Mouse (Mus musculus) erythroblast, adult 5-6 weeks (primary cell): ENCODE data around the gene Camsap3. TPM values are rescaled to one million over a fixed set of nuclear protein-coding genes. Genes with fewer than 3 reads are reported as not detected.
A peak's percentile ranks its signal among the peaks of the same experiment; 100 is the strongest.

Experiments used
- ATAC-seq: replicated peaks from 2 replicates; pipeline ENCODE4 v1.8.0; 2016; ENCODE audit warnings: moderate number of reproducible peaks, mild to moderate bottlenecking, moderate TSS enrichment, inconsistent platforms; ENCODE audit not compliant: poor library complexity, low FRiP score, severe bottlenecking
- total RNA-seq, 2 experiments: library from RNA; stranded (forward) in 1 of 2; stranded (reverse) in 1 of 2; fragments of 150-400 nt in 1 of 2; fragments of 200-764, 138-1000 nt in 1 of 2; gene quantifications; 2 replicates each; pipeline versions ENCODE4 v1.2.3 to v1.2.4; 2015 to 2017; ENCODE audit warnings: low replicate concordance in 2 of 2

The Camsap3 gene
- total RNA-seq, 2 experiments from 2014 or later = not detected

DNA sequence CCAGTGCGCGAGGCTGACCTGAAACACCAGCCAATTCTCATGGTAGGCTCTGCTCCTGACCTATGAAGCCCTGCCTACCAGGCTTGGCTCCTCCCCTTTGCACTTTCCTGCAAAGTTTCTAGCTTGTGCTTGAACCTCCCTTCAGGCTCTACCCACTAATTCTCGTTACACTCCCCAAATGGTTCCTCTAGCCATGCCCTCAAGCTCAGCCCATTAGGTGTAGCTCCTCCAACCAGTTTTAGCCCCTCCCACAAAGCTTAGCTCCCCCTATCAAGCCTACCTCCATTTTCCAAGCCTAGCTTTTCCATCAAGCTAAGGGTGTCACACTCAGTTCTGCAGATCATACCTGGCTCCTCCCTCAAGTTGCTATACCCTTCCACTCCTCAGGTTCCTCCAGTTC lies 11.0 kb downstream of the Camsap3 start:
- ATAC-seq = 0 out of 2 replicates have a peak, but pooled peaks have one; percentile 7

DNA sequence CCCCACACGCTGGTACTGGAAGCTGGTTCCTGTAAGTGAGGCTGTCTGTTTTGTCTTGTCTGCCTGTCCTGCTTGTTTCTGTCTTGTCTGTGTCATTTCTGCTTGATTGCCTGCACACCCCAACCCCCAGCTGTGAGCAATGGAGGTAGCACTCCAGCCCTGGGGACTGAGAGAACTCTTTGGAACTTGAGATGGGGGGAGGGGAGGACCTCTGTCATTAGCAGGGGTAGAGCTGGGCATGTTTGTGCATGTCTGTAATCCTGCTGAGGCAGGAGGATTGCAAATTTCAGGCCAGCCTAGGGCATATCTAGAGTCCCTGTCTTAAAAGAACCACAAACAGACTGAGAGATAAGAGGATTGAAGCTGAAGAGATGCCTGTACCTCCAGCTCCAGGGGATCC lies 12.1 kb downstream of the Camsap3 start:
- ATAC-seq = no peak

DNA sequence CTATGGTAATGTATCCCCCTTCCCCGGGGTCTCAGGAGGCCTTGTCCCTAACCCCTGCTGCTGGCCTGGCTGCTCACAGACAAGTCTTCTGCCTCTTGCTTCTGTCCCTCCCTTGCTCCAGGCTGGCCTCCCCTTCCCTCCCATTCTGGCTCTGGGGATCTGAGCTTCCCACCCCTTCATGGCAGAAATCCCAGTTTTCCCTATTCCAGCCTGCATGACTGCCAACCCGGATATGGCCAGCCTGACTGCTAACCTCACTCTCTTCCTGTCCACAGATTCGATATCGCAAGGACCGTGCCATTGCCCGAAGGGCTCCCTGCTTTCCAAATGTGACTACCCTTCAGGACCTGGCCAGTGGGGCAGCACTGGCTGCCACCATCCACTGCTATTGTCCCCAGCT lies 13.3 kb downstream of the Camsap3 start:
- no peak for ATAC-seq

DNA sequence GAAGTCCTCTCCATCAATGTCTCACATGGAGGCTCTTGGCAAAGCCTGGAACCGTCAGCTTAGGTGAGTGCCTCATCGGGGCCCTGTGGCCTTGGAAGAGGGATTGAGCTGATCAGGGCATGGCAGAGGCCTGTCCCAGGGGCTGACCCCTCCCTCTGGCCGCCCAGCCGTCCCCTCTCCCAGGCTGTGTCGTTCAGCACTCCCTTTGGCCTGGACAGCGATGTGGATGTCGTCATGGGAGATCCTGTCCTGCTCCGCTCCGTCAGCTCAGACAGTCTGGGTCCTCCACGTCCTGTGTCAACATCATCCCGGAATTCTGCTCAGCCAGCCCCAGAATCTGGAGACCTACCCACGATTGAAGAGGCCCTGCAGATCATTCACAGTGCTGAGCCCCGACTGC lies 16.3 kb downstream of the Camsap3 start:
- no peak for ATAC-seq

DNA sequence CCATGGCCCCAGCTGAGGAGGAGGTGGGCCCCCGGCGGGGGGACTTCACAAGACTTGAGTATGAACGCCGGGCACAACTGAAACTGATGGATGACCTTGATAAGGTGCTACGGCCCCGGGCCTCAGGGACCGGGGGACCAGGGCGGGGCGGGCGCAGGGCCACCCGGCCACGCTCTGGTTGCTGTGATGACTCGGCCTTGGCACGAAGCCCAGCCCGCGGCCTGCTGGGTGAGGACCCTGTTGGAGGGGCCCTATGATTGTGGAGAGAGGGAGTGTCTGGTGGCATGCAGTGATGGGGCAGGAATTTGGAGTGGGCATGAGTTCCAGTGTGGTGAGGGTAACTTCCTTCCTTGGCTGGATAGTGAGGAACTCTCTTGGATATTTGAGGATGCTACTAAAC lies 19.5 kb downstream of the Camsap3 start:
- no peak for ATAC-seq

DNA sequence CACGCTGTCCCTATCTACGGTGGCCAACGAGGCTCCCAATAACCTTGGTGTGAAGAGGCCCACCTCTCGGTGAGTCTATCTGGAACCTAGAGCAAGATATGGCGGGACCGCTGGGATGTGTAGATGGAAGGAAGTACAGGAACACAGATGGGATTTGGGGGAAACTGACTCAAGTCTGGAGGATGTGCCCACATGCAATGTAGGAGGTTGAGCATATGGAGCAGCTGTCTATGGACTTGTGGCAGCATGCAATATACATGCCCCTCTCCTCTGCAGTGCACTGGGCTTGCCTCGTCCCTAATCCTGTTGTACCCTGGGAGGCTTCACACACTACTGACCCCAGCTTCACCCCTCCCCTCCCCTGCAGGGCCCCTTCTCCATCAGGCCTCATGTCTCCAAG lies 20.7 kb downstream of the Camsap3 start:
- ATAC-seq = no peak

DNA sequence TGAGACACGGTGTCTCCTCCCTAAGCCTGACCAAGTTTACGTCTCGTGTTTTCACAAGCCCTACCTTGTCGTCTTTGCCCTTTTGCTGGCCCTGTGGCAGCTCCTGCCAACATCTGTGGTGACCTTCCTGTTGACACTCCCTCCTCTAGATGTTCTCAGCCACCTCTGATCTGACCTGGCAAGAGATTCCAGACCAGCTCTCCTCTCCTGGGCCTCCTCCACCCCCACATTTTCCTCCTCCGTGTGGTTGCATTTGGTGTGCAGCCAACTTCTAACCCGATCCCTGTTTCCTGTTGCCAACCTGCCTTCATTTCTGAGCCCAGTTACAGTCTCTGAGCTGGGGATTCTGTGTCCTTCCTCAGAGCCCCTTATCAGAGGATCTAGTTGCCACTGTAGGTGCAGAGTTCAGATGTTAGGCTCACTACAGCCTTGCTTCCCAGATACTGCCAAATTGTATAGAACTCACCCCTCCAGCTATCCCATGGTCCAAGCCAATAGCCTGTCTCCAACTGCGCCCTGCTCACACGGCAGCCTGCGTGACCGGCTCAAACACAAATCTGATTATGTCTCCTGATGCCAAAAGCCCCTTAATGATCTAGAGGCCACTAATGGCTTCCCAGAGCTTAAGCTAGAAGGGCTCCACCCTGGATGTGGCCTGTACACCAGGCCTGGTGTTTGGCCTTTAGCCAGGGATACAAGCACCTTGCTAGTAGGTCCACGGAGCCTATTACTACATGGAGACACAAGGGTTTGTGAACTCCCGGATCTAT lies 22.1 kb downstream of the Camsap3 start:
- no peak for ATAC-seq

DNA sequence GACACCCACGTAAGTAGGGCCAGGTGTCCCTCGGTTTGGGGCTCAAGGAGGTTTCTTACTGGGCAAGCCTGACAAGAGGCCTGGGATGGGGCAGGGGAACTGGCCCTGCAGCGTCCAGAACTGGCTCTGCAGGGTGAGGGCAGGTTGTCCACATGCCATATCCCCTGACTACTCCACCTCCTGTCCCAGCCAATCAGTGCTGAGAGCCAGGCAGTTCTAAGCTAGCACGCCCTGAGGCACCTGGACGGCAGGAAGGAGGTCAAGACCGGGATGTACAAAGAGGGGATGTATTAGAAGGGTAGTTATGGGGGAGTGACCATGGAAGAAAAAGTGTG lies 22.7 kb downstream of the Camsap3 start:
- no peak for ATAC-seq

DNA sequence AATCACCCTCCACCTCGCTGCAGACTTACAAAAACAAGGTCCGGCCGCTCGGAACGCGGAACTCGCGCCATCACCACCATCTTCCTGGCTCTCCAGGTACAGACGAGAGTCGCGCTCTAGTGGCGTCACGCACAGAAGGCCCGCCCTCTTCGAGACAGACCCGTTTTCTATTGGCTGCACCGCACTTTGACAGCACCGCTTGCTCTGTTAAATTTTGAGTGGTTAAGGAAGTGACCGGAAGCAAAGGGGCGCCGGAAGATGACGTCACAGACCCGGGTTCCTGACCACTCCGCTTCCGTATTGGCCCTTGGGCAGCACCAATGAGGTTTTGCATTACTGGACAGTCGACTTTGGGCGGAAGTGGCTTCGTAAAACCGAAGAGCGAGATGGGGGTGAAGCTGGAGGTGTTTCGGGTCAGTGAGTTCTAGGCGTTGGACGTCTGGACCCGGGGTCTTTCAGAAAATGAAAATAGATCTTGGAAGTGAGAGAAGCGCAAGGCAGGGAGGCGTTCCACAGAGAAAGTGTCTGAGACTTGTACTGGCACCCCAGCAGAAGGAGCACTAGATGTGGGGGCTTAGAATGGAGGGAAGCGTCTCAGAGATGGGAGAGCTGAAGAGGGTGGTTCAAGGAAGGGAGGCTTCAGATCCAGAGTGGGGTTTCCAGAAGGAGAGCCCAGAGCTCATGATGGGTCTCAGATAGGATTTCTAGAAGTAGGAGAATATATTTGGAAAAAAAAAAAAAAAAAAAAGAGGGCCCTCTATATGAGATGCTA lies 34.3 kb downstream of the Camsap3 start, which contains the start of the genes Xab2 and Pet100:
Gene Xab2 (minus strand): TSS at position 118 of the 772 bp plus-strand sequence.
Gene Pet100 (plus strand): TSS at position 350 of the 772 bp plus-strand sequence.
- ATAC-seq = peak; percentile 95

DNA sequence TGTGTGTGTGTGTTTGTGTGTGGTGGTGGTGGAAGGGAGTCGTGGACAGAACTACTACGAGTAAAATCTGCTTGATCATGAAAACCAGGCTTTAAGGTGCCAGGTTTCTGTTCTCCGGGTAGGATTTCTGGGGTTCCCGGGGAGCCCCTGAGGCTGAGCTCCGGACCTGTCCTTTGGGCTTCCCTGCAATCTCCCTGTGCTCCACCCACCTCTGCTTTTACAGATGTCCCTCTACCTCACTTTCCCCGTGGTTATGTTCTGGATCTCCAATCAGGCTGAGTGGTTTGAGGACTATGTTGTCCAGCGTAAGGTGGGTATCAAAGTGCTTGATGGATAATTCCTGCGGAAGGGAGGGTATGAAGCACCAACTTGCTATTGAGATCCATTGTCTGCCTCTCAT lies 35.0 kb downstream of the Camsap3 start:
- ATAC-seq = no peak

DNA sequence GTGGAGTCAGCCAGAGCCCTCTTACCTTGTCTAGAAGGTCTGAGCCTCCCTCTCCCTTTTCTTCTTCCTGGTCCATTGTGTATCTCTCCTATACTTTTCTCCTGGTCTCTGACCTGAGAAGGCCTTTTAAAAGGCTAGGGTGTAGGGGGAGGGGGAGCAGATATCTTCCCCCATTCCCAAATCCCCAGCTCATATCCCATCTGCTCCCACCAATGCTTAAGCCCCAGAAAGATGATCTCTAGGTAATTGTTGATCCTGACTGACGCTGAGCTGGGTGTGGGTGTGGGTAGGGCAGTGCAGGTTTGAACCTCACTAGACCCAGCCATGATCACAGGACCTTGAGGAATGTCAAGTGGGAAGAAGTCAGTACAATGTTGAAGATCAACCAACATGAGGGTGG lies 38.4 kb downstream of the Camsap3 start, which contains the start of gene Pcp2:
Gene Pcp2 (minus strand): TSS at position 101 of the 400 bp plus-strand sequence.
- no peak for ATAC-seq

DNA sequence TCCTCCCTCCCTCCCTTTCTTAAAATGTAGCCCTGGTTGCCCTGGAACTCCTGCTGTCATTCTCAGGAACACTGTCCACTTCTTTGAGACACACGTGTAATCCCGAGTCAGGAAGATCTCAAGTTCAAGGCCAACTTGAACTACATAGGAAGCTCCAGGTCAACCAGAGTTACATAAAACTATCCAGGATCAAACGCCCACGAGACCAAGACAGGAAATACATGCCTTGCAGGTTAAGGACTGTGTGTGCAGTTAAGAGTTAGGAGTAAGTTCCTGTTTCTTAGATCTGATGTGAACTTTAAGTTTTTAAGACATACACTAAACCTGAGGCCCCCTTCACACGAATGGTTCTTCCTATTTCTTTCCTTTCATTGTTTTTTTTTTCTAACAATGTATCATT lies 39.9 kb downstream of the Camsap3 start:
- ATAC-seq = no peak

DNA sequence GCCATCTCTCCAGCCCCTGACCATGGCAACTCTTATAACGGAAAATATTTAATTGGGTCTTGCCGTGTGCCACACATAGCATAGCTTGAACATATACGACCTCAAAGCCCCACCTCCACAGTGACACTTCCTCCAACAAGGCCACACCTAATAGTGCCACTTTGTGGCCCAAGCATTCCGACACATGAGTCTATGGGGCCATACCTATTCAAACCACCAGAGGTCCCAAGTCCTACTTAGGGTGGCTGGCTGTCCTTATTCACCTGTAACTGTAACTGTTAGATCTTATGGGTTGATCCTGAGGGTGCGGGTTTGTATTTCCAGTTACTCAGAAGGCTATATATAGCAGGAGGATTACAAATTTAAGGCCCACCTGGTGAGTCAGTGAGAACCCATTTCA lies 40.9 kb downstream of the Camsap3 start:
- no peak for ATAC-seq

DNA sequence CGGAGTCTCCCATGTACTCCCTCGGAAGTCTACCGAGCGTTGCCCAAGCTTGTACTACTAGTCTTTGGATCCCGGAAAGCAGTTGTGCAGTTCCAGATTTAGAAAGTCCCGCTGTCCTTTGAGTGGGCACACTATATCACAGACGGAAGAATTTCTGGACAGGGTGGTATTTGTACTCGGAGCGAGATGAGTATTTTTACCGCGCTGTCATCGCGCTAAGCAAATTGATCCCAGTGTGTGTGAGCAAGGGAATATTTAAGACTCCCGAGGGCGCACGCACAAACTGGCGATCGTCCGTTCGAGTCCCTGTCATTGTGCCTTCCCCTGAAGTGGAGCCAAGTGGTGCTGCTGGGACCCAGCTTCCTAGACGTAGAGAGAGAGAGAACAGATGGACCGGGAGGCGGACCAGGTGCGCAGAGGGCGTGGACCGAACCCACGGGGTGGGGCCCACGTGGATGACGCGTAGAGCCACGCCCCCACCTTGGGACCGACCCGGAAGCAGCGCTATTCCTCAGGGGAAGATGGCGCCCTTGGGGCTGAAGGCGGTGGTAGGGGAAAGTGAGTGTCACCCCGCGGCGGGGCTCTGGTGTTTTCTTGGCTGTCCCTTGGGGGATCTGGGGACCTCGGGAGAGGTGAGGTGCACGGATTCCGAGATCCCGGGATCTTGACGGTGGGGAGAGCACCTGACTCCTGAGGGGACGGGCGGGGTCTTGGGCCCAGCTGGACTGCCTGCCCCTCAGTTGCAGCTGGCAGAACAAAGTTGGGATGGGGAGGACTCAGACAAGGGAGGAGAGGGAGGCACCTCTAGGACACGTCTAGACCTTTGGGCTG lies 43.8 kb downstream of the Camsap3 start, which contains the start of gene Stxbp2:
Gene Stxbp2 (plus strand): TSS at position 309 of the 831 bp plus-strand sequence.
- ATAC-seq = peak; percentile 97

DNA sequence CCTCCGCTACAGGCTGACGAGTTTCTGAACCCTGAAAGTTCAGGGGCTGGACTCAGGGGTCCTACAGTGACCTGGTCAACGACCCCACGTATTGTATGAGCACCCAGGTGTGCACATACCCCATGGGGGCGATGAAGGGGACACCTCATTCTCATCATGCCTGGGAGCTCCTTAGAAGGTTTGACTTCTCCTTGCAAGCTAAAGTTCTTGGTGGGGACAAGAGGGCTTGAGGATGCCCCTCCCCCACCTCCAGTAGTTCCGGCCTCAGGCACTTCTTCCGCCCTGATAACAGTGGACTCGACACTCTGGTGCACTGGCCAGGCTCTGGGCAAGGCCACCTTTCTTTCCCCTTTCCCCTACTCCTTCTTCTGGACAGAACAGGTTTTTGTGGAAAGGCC lies 44.4 kb downstream of the Camsap3 start:
- peak; percentile 13 for ATAC-seq

DNA sequence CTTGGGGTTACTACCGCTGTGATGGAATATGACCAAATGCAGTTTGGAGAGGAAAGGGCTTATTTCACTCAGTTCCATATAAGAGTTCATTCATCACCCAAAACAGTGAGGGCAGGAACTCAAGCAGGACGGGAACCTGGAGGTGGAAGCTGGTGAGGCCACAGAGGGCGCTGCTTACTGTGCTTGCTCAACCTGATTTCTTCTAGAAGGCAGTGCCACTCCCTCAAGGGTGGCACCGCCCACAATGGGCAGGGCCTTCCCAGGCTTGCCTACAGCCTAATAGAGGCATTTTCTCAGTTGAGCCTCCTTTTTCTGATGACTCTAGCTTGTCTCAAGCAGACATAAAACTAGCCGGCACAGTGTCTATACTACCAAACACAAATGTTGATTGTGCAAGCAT lies 58.7 kb downstream of the Camsap3 start:
- ATAC-seq = peak; percentile 81

DNA sequence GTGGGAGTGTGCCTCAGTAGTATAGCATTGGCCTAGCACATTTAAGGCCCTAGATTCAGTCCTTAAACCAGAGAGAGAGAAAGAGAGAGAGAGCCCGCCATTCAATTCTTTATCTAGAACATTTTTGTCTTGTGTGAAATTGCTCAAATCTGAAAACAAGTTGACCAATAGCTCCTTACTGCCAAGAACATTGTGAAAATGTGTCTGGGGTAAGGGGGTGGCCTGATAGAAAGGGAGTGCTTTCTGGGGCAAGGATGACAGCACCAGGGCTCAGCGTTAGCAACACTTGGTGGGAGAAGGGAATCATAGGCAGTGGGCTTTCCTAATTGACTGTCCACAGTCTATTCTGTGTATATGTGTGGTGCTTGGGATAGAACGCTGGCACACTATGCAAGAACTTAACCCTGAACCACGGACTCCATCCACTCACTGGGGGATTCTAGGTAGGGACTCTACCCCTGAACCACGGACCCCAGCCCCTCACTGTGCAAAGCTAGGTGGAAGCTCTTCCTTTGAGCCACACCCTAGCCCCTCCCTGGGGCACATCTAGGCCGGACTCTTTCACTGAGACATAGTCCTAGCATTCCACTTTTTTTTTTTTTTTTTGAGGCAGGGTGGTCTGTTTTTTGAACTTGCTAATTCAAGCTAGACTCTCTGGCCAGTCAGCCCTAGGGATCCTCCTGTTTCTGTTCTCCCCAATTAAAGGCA lies 59.9 kb downstream of the Camsap3 start:
- no peak for ATAC-seq

DNA sequence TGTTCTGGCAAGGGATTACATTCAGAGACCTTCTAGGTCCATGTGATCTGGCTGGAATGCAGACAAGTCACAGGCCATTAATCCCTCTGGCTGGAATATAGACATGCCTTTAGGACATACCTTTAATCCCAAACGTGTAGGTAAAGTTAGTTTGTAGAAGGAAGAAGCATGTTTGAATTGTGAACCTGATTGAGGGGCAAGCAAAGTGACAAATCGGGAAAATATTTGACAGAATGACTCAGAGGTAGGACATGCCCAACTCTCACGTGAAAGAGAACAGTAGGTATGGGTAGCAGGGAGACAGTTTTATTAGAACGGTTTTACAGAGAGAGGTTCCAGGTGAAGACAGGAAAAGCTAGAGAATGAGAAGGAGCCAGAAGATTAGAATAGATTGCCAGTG lies 60.5 kb downstream of the Camsap3 start:
- no peak for ATAC-seq

DNA sequence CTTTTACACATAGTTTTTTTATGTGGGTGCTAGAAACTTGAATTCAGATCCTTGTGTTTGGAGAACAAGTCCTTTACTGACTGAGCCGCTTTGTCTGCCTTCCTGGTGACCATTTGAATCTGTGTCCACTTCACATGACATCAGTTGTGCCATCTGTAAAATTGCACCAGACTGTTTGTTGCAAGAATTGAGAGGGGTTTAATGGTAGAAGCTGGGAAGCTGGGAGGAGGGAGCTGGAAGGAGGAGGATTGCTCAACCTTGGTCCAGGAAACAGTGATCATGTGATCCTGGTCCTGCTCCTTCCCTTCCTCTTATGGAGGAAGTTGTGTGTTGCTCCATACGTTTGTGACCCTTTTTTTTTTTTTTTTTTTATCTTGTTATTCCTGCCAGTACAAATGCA lies 61.2 kb downstream of the Camsap3 start:
- ATAC-seq = no peak

DNA sequence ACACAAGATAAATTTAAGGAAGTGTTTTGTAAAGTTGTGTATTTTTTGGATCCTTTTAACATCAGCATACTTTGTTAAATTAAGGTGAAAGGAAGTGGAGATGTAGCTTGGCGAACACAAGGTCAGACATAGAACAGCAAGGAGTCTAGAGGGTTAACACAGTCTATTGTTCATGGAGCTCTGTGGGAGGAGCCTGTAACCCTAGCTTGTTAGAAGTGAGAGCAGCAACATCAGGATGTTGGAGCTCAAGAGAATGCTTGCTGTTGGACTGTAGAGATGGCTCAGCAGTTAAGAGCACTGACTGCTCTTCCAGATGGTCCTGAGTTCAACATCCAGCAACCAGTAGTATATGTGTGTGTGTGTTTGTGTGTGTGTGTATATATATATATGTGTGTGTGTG lies 61.9 kb downstream of the Camsap3 start:
- no peak for ATAC-seq
